Mouse (Mus musculus) megakaryocyte, adult 5-6 weeks (primary cell): Measurements from ENCODE around the gene Fam3c. TPM values are rescaled to one million over a fixed set of nuclear protein-coding genes. Genes with fewer than 3 reads are reported as not detected.
A peak's percentile ranks its signal among the peaks of the same experiment; 100 is the strongest.
"Not testable (repeated sequence)": the region's sequence is repeated elsewhere in the genome, so short reads cannot be mapped to it uniquely, and the experiment has no call there.

Source experiments
- ATAC-seq: 2 replicates; pipeline ENCODE4 v1.8.0; 2016; ENCODE audit warnings: mild to moderate bottlenecking, inconsistent platforms; ENCODE audit not compliant: poor library complexity, severe bottlenecking
- total RNA-seq, 2 experiments: library from RNA; stranded (forward) in 1 of 2; stranded (reverse) in 1 of 2; fragments of 153-499, 151-499 nt in 1 of 2; fragments of 221-1000, 200-1000 nt in 1 of 2; gene quantifications; 2 replicates each; pipeline versions ENCODE4 v1.2.3 to v1.2.4; 2015 to 2017

Fam3c gene
- total RNA-seq, 2 experiments from 2014 or later = 11.6 to 34.0 TPM

GRCm38 (mm10) chr6:22297028-22297427 lies 59.0 kb downstream of the Fam3c start:
- no peak for ATAC-seq

- ATAC-seq = no peak
These were observed 62.1 kb downstream of the Fam3c start for GRCm38 (mm10) chr6:22293922-22294321.

- no peak for ATAC-seq
These were observed 64.0 kb downstream of the Fam3c start for GRCm38 (mm10) chr6:22292056-22292455.

- ATAC-seq = no peak
These were observed 65.3 kb downstream of the Fam3c start for GRCm38 (mm10) chr6:22290790-22291189.

DNA sequence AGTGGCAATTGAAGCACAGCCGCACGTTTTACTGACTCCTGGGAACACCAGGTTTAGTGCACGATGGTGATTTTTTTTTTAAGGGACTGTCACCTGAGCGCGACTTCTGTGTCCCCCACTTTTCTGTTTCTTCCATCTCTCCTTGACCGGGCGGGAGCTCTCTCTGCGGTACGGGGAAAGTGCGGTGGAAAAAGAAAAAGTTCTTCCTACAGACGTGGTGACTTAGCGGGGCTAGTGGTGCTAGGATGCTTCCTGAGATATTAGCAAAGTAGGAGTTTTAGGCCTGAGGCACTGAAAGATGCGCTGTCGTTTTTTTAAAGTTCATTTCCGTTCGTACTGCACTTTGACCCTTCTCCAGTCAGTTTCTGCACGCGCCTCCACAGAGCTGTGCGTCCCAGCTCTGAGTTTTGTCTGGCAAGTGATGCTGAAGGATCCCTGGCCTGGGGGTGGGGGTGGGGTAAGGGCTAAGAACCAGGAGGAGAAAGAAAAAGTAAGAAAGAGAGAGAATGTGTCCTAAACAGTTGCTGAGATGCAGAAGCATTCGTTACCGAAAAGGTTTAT lies 66.5 kb downstream of the Fam3c start:
- no peak for ATAC-seq

GRCm38 (mm10) chr6:22288737-22289460 lies 67.1 kb downstream of the Fam3c start:
- no peak for ATAC-seq

- no peak for ATAC-seq
These were observed 67.9 kb downstream of the Fam3c start, which contains the start of gene Wnt16 for GRCm38 (mm10) chr6:22288004-22288736. TSS of gene Wnt16 (plus strand) at chr6:22288227.

- ATAC-seq = no peak
These were observed 73.6 kb downstream of the Fam3c start for GRCm38 (mm10) chr6:22282405-22282804.

DNA sequence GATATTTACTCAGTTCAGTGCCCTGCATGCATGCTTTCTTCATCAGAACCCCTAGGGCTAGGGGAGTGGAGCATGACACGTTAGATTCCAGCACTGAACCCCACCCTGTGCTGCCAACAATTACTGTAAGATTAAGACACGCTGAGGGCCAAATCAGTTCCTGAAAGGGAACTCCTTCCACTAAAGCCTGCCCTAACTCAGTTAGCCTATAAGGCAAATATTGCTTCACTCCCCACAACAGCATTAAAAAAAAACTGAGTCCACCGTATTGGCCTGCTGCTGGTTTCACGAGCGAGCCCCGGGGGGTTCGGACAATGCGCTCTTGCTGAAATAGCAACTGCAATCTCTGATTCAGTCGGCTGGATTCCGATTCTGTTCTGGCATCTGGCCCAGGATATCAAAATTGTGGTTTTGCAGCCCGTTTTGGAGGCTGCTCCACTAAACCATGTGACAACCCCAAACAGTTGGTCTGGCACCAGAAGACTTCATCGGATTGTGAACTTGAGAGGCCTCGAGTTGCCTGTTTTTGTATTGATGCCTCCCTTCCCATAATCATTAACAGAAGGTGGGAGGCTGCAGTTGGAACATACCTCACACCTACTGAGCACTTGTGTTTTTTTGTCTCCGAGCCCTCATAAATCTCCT lies 75.7 kb downstream of the Fam3c start:
- ATAC-seq = peak; percentile 56

- no peak for ATAC-seq
These were observed 78.1 kb downstream of the Fam3c start for GRCm38 (mm10) chr6:22277941-22278340.

DNA sequence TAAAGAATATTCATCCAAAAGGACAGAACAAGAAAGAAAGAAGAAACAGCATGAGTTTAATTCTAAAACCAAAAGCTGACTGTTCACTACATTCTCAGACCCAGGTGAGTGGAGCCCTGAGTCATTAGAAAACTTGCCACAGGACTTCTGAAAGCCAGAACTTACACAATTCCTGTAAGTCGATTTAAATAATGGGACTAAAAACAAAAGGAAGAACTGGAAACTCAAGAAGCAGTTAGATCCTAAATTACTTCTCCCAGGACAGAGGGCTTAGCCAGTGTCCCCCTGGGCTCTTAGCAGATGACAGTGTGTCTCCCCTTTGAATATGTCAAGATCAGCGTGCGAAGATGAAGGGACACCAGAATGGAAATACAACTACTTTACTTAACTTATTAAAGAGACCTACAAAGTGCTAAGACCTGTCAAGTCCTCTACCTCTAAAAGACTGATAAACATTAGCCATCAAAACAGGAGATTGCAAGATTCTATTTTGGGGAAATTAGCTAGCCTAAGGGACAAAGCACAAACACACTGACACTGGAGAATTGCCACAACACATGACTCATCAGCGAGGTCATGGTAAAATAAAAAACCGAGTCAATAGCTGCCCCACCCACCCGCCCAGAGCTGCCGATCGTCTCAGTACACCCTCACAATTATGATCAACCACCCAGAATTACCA lies 86.1 kb downstream of the Fam3c start:
- 0 out of 2 replicates have a peak, but pooled peaks have one; percentile 35 for ATAC-seq

- no peak for ATAC-seq
These were observed 87.4 kb downstream of the Fam3c start for GRCm38 (mm10) chr6:22268677-22269076.

GRCm38 (mm10) chr6:22267807-22268667 lies 88.0 kb downstream of the Fam3c start:
- ATAC-seq = no peak

DNA sequence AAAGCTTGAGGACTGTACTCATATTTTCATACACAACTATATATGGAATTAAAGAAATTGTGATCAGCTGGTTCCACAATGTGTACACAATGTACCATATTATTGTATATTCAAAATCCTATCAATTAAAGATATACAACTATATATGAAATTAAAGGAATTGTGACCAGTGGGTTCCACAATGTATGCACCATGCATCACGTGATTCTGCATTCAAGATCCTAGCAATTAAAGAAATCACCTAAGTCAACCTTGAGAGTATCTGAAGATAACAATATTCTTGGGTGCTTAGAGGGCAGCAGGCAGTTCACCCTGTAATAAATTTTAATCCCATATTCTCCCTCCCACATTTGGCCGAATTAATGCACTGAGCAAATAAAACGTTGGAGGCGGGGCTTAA lies 90.0 kb downstream of the Fam3c start:
- no peak for ATAC-seq

DNA sequence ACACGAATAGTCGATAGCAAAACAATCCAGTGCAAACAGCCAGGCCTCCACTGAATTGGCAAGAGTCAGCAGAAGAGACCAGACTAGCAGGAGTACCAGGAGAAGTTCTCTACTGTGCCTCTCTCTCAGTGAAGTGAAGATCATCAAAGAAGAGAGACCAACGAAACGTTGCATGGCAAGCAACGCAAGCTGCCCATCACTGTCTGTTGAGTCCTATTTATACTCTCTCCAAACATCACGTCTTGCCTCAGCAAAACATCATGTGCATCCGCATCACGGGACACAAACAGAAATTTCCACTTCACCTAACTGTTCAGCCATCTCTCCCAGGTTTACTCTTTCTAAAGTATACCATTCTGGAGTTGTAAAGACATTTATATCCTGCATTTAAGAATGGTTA lies 91.9 kb downstream of the Fam3c start:
- ATAC-seq = not testable (repeated sequence)

DNA sequence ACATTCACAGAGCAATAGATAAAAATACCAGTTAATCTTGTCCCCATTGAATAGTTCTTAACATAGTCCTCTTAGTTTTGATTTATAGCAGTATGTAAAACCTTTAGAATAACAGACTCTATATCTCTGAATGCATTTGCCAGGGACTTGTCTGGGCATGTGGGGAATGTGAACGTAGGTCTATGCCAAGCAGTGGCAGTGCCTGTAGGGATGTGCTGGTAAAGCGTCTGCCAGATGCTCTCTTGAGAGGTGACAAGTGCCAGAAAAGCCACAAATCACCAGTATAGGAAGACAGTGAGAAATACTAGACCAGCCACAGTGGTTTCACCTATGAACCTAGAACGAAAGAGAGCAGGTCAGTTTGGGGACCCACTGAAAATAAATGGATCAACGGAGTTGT lies 93.5 kb downstream of the Fam3c start:
- ATAC-seq = no peak

DNA sequence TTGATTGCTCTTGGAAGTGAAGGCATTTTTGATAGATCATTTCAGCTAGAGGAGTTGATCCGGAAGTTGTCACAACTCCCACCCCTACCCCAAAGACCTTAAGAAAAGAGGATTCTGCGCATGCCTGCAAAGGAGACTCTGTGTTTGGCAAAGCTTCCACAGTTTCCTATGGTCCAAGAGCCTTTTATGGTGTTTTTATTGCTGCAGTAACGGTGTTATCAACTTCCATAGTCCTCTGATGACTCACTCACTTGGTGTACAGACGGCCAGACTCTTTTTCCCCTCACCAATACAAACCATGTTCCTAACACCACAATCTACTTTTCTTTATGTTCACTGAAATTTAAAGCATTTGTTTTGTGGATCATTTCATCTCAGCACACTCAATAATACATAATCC lies 97.3 kb downstream of the Fam3c start:
- ATAC-seq = no peak
